Mouse (Mus musculus): ENCODE data around the gene Coa4.

GRCm38 (mm10) chr7:100501027-100501843 is 35.6 kb upstream of the Coa4 start:
- TF ChIP-seq NRF1 (IDR thresholded peaks at IDR 0.05; ENCODE audit: insufficient read depth, low read depth, low read length, poor library complexity, severe bottlenecking) (no peak), CTCF (IDR thresholded peaks at IDR 0.05 in 2 of 3, conservative IDR thresholded peaks at IDR 0.05 in 1 of 3; ENCODE audit: control insufficient read depth in 1 of 3, insufficient read depth in 1 of 3, low read depth in 2 of 3, low read length in 3 of 3, poor library complexity in 1 of 3, severe bottlenecking in 1 of 3) (no peak), ZKSCAN1 (IDR thresholded peaks at IDR 0.05; ENCODE audit: low read depth, low read length) (0 out of 2 replicates have a peak, but pooled peaks have one; percentile 42), MXI1 (IDR thresholded peaks at IDR 0.05; ENCODE audit: low read depth, low read length) (no peak), POLR2A (IDR thresholded peaks at IDR 0.05; ENCODE audit: control insufficient read depth in 1 of 2, insufficient read depth in 1 of 2, low read depth in 1 of 2, low read length in 2 of 2, poor library complexity in 1 of 2) (peak; percentile 35 to 48), ZNF384 (IDR thresholded peaks at IDR 0.05; ENCODE audit: low read depth, low read length) (no peak), GATA1 (IDR thresholded peaks at IDR 0.05; ENCODE audit: low read depth, low read length) (no peak), TCF12 (IDR thresholded peaks at IDR 0.05; ENCODE audit: low read depth, low read length) (no peak), USF1 (IDR thresholded peaks at IDR 0.05; ENCODE audit: low read depth, low read length) (no peak)
